Mouse (Mus musculus) olfactory bulb, adult 2 months (tissue): ENCODE data around the gene Mical3.

Experiments
- CTCF ChIP-seq: fragments of 200-500 bp; IDR thresholded peaks from 2 replicates; pipeline ENCODE4 v1.5.1; 2012; ENCODE audit warnings: low read depth, mild to moderate bottlenecking, low read length, moderate library complexity; ENCODE audit not compliant: insufficient read depth
- POLR2A ChIP-seq: fragments of 200-500 bp; IDR thresholded peaks from 2 replicates; pipeline ENCODE4 v1.6.1; 2012; ENCODE audit warnings: mild to moderate bottlenecking, low read depth, low read length, moderate library complexity; ENCODE audit not compliant: insufficient read depth

DNA sequence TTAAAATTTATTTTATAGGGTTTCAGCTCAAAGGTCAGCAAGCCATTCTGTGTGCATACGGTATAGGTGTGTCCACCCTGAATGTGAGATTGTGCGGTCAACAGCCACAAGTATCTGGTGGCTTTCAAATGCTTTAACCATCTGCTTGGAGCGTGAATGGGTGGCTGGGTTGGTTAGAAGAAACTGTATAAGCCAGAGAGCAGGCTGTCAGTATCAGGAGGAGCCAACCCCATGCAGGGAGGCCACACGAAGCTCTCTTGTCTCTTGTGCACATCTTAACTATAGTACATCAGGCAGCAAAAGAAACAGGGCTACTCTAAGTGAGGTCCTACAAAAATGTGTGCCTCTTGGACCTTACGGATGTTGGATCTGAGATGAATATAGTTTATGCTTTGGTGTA is 114.7 kb downstream of the Mical3 start:
- TF ChIP-seq CTCF (no peak), POLR2A (no peak)
